Mouse (Mus musculus): ENCODE data around the gene Med8.

DNA sequence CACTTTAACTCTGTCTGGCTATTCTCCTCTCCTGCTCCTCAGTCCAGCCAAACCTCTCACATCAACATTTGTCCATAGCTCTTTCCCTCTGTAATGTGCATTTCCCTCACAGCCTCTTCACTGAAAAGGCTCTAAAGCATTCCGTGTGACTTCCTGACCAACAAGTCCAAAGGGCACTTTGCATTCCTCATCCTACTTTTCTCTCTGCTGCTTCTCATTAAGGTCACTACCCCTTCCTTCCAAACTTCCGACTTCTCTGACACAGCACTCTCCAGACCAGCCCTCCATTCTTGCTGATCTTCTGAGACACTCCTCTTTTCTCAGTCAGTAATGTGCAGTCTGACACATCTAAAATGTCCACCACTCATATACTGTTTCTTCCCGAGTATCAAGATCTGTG is 12.7 kb upstream of the Med8 start:
- TF ChIP-seq CTCF (conservative IDR thresholded peaks at IDR 0.05; ENCODE audit: low read length): no peak
- no peak for TF ChIP-seq POU5F1 (IDR thresholded peaks at IDR 0.05; ENCODE audit: borderline replicate concordance, low read length)

All from E14TG2a.4 (cell line).